In genomic region chr13:12473724-12474378, GRCm38 (mm10) we compare ENCODE assay signal across 8 mouse cellular contexts. TPM values are rescaled to one million over a fixed set of nuclear protein-coding genes. Genes with fewer than 3 reads are reported as not detected.
A peak's percentile ranks its signal among the peaks of the same experiment; 100 is the strongest.
DNase-seq lines count a peak whose midpoint lies in the region; ATAC-seq lines count a peak whose summit lies in the region.

No protein-coding gene starts in this region.

- no peaks in the 10 kb centered on the region for H3K9me3 ChIP-seq in limb, embryonic 10.5 days (replicated peaks)

- DNase-seq in cerebellum, adult 11 months, result peak; percentile 50
- no peak for DNase-seq in cerebellum, adult 9-11 months
- peak; percentile 69 to 81 for DNase-seq in cerebellum, postnatal 25 days
- DNase-seq in frontal cortex, postnatal 36 days (ENCODE audit: low spot score in 2 of 2), result peak; percentile 75 to 82
- DNase-seq in kidney, adult 11 months, result peak; percentile 29
- peak; percentile 84 for DNase-seq in limb, embryonic 10.5 days (ENCODE audit: low spot score)
- peak; percentile 64 to 73 for DNase-seq in spleen, postnatal 36 days (ENCODE audit: low spot score in 2 of 2)

- H3K27ac ChIP-seq in limb, embryonic 10.5 days, result no peak overlapping the region

- 0 out of 2 replicates have a peak, but pooled peaks cover 2% of the 10 kb centered on the region for H3K4me1 ChIP-seq in limb, embryonic 10.5 days

- WGBS in limb, embryonic 10.5 days, result 40% methylated on average over 8 of the region's 8 CpGs

- ATAC-seq in monocyte, adult 5-6 weeks (replicated peaks; ENCODE audit: insufficient number of reproducible peaks, low FRiP score, low TSS enrichment, poor library complexity, severe bottlenecking), result peak; percentile 61

- H3K27me3 ChIP-seq in limb, embryonic 10.5 days (ENCODE audit: low read depth, poor library complexity, severe bottlenecking), result no peaks in the 10 kb centered on the region

- H3K4me3 ChIP-seq in limb, embryonic 10.5 days, result no peak overlapping the region

- H3K36me3 ChIP-seq in limb, embryonic 10.5 days, result no peaks in the 10 kb centered on the region

RNA-seq across cellular contexts. Expression of gene Lgals8, which starts 9.1 kb away (rescaled TPM):
- 5.6 and 10.6 TPM in 2 replicates for polyA plus RNA-seq in limb, embryonic 10.5 days (2016; fragmentation: Nextera tagmentation; extraction: Ambion mirVana)
- 80.7 to 119 TPM (median 108 TPM) in 3 replicates for total RNA-seq in monocyte, adult 5-6 weeks (2017)

RNA-seq across cellular contexts. Expression of gene Edaradd, which starts 46.4 kb away (rescaled TPM):
- polyA plus RNA-seq in limb, embryonic 10.5 days (2016; fragmentation: Nextera tagmentation; extraction: Ambion mirVana), result 1.3 and 1.7 TPM in 2 replicates
- total RNA-seq in monocyte, adult 5-6 weeks (2017), result 0.43 to 1.3 TPM (median 1.1 TPM) in 3 replicates
